ENCODE assay signal across 21 mouse cellular contexts in genomic region chr17:52480087-52480638, GRCm38 (mm10).
DNase-seq lines count a peak whose midpoint lies in the region; ATAC-seq and TF ChIP-seq lines count a peak whose summit lies in the region.
"Had no signal": no experiment of that assay in that cellular context is flagged by ENCODE, and none has a peak within 500 bp of the region (broad histone marks: within the 10 kb centered on the region; RNA-seq: fewer than 3 reads in every experiment).

No protein-coding gene starts in this region.

- no peaks in the 10 kb centered on the region for H3K9me3 ChIP-seq in kidney, embryonic 16.5 days (ENCODE audit: low read length)
- H3K9me3 ChIP-seq in embryonic facial prominence, embryonic 10.5 days: no peaks in the 10 kb centered on the region
- no peaks in the 10 kb centered on the region for H3K9me3 ChIP-seq in midbrain, embryonic 13.5 days
- H3K9me3 ChIP-seq in heart, embryonic 11.5 days (replicated peaks; ENCODE audit: control insufficient read depth, low read length): no peaks in the 10 kb centered on the region
- H3K9me3 ChIP-seq: forebrain, embryonic 15.5 days had no signal

- H3K4me3 ChIP-seq in kidney, embryonic 16.5 days (ENCODE audit: low read length): no peak overlapping the region
- no peak overlapping the region for H3K4me3 ChIP-seq in embryonic facial prominence, embryonic 10.5 days
- no peak overlapping the region for H3K4me3 ChIP-seq in midbrain, embryonic 13.5 days (replicated peaks)
- no peak overlapping the region for H3K4me3 ChIP-seq in heart, embryonic 11.5 days (ENCODE audit: low read depth, low read length)
- H3K4me3 ChIP-seq: forebrain, embryonic 15.5 days; heart, embryonic 12.5 days; left cerebral cortex, adult 2 months; myocyte had no signal

- DNase-seq in kidney, postnatal 10 days: peak; percentile 7
- peak; percentile 31 for DNase-seq in brain, embryonic 14.5 days (ENCODE audit: low read depth)
- peak; percentile 10 for DNase-seq in embryonic facial prominence, embryonic 10.5 days (ENCODE audit: low spot score)
- no peak for DNase-seq in frontal cortex, postnatal 36 days (ENCODE audit: low spot score in 2 of 2)
- DNase-seq: adrenal gland, postnatal 10 days; cerebellum, adult 9-11 months; heart, postnatal 14 days; kidney, adult 18-20 months; kidney, postnatal 25 days; left cerebral cortex, postnatal 4 days; lung, adult 18-20 months; lung, postnatal 14 days; right cerebral cortex, adult 18-20 months; thymus, postnatal 14 days had no signal

- H3K27me3 ChIP-seq in kidney, embryonic 16.5 days (ENCODE audit: insufficient read depth, low read length): no peaks in the 10 kb centered on the region
- no peaks in the 10 kb centered on the region for H3K27me3 ChIP-seq in embryonic facial prominence, embryonic 10.5 days (replicated peaks; ENCODE audit: low read depth, poor library complexity, severe bottlenecking)
- no peaks in the 10 kb centered on the region for H3K27me3 ChIP-seq in midbrain, embryonic 13.5 days
- no peaks in the 10 kb centered on the region for H3K27me3 ChIP-seq in heart, embryonic 11.5 days (ENCODE audit: control insufficient read depth, insufficient read depth, low read length)
- H3K27me3 ChIP-seq: forebrain, embryonic 15.5 days; heart, embryonic 12.5 days had no signal

- ATAC-seq in kidney, embryonic 16.5 days (ENCODE audit: low FRiP score, low TSS enrichment): no peak
- ATAC-seq in midbrain, embryonic 13.5 days: peak; percentile 65; the same call in 1 of the 2 replicates
- ATAC-seq in heart, embryonic 11.5 days (replicated peaks; ENCODE audit: insufficient number of reproducible peaks, low FRiP score, low TSS enrichment): no peak
- ATAC-seq: forebrain, embryonic 15.5 days had no signal

- no peak overlapping the region for H3K4me2 ChIP-seq in kidney, embryonic 16.5 days (replicated peaks; ENCODE audit: low read depth, low read length)
- no peak overlapping the region for H3K4me2 ChIP-seq in midbrain, embryonic 13.5 days (replicated peaks)
- H3K4me2 ChIP-seq in heart, embryonic 11.5 days: no peak overlapping the region
- H3K4me2 ChIP-seq: forebrain, embryonic 15.5 days; heart, embryonic 12.5 days had no signal

- H3K4me1 ChIP-seq in kidney, embryonic 16.5 days (ENCODE audit: insufficient read depth, low read length): no peaks in the 10 kb centered on the region
- no peaks in the 10 kb centered on the region for H3K4me1 ChIP-seq in embryonic facial prominence, embryonic 10.5 days
- H3K4me1 ChIP-seq in midbrain, embryonic 13.5 days (replicated peaks): peaks cover 16% of the 10 kb centered on the region
- no peaks in the 10 kb centered on the region for H3K4me1 ChIP-seq in heart, embryonic 11.5 days (ENCODE audit: control insufficient read depth, insufficient read depth, low read length)
- H3K4me1 ChIP-seq: forebrain, embryonic 15.5 days; heart, embryonic 12.5 days had no signal

- no peak overlapping the region for H3K27ac ChIP-seq in kidney, embryonic 16.5 days (ENCODE audit: low read length)
- H3K27ac ChIP-seq in embryonic facial prominence, embryonic 10.5 days (replicated peaks): no peak overlapping the region
- H3K27ac ChIP-seq in midbrain, embryonic 13.5 days: no peak overlapping the region
- H3K27ac ChIP-seq in heart, embryonic 11.5 days (ENCODE audit: low read depth, low read length): no peak overlapping the region
- H3K27ac ChIP-seq: forebrain, embryonic 15.5 days; left cerebral cortex, adult 2 months had no signal

- H3K9ac ChIP-seq in kidney, embryonic 16.5 days (replicated peaks; ENCODE audit: low read length): no peak overlapping the region
- H3K9ac ChIP-seq in midbrain, embryonic 13.5 days (replicated peaks): no peak overlapping the region
- H3K9ac ChIP-seq in heart, embryonic 11.5 days (ENCODE audit: low read depth, low read length): no peak overlapping the region
- H3K9ac ChIP-seq: forebrain, embryonic 15.5 days; heart, embryonic 12.5 days had no signal

- WGBS in kidney, embryonic 16.5 days: 50% methylated on average over 5 of the region's 5 CpGs
- WGBS in embryonic facial prominence, embryonic 10.5 days: 56% methylated on average over 5 of the region's 5 CpGs
- 21% methylated on average over 5 of the region's 5 CpGs for WGBS in midbrain, embryonic 13.5 days
- WGBS in heart, embryonic 11.5 days (ENCODE audit: insufficient replicate concordance): 63% methylated on average over 5 of the region's 5 CpGs

- no peak for TF ChIP-seq POLR2A in brain, embryonic 14.5 days (IDR thresholded peaks at IDR 0.05; ENCODE audit: borderline replicate concordance, extremely low read depth, insufficient read depth, insufficient read length, poor library complexity, severe bottlenecking)

- H3K36me3 ChIP-seq in kidney, embryonic 16.5 days (ENCODE audit: insufficient read depth, low read length): no peaks in the 10 kb centered on the region
- H3K36me3 ChIP-seq in embryonic facial prominence, embryonic 10.5 days (replicated peaks): no peaks in the 10 kb centered on the region
- H3K36me3 ChIP-seq in midbrain, embryonic 13.5 days: no peaks in the 10 kb centered on the region
- no peaks in the 10 kb centered on the region for H3K36me3 ChIP-seq in heart, embryonic 11.5 days (ENCODE audit: control insufficient read depth, insufficient read depth, low read length)
- H3K36me3 ChIP-seq: forebrain, embryonic 15.5 days; heart, embryonic 12.5 days had no signal

- TF ChIP-seq CTCF in brain, embryonic 14.5 days (IDR thresholded peaks at IDR 0.05; ENCODE audit: borderline replicate concordance, extremely low read depth, insufficient read depth, insufficient read length): no peak

Comparison
In these comparisons a context has a peak if more than half of its experiments do, and no peak if none do; other contexts are left out.
1. DNase-seq: peak in kidney, postnatal 10 days (single experiment), brain, embryonic 14.5 days (single experiment) and embryonic facial prominence, embryonic 10.5 days (single experiment); none in frontal cortex, postnatal 36 days (0 of 2).